Mouse (Mus musculus): Measurements from ENCODE around the gene Ezh1.

- no peak for TF ChIP-seq TAL1 (IDR thresholded peaks at IDR 0.05; ENCODE audit: low read length)
- no peak for TF ChIP-seq GATA1 (IDR thresholded peaks at IDR 0.05; ENCODE audit: low read length)
Observed at GRCm38 (mm10) chr11:101164677-101165580, 61.3 kb downstream of the Ezh1 start.

Measured in erythroblast, embryonic 14.5 days (primary cell).